Mouse (Mus musculus) brain, embryonic 14.5 days (tissue): ENCODE data around the gene Arhgef15.

ENCODE experiments used
- CTCF ChIP-seq: fragments of 200-500 bp; IDR thresholded peaks from 2 replicates; pipeline ENCODE4 v1.5.1; 2012; ENCODE audit warnings: inconsistent platforms, mild to moderate bottlenecking, moderate library complexity, borderline replicate concordance; ENCODE audit not compliant: insufficient read depth, insufficient read length; ENCODE audit errors: extremely low read depth
- POLR2A ChIP-seq: fragments of 200-500 bp; IDR thresholded peaks from 2 replicates; pipeline ENCODE4 v1.6.1; 2012; ENCODE audit warnings: mild to moderate bottlenecking, inconsistent platforms, borderline replicate concordance; ENCODE audit not compliant: poor library complexity, insufficient read depth, insufficient read length, severe bottlenecking; ENCODE audit errors: extremely low read depth

DNA sequence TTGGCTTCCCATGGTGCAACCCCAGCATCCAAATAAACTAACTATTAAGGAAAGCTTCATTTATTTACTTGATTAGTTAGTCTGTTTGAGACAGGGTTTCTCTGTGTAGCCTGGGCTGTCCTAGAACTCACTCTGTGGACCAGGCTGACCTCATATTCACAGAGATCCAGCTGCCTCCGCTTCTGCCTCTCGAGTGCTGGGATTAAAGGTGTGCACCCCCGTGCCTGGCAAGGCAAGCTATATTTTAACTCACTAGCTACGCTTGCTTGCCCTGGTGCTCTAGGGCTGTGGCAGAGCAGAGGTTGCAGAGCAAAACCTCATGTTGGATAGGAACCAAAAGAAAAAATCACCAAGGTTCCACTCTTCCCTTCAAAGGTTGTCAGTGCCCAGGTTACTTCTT is 16.8 kb downstream of the Arhgef15 start:
- TF ChIP-seq CTCF = no peak
- TF ChIP-seq POLR2A = no peak
